Mouse (Mus musculus): ENCODE measurements around the gene Cpsf4l. TPM values are rescaled to one million over a fixed set of nuclear protein-coding genes. Genes with fewer than 3 reads are reported as not detected.

The Cpsf4l gene
- polyA plus RNA-seq, 1 experiment from 2014 or later, result 0.54 TPM

DNA sequence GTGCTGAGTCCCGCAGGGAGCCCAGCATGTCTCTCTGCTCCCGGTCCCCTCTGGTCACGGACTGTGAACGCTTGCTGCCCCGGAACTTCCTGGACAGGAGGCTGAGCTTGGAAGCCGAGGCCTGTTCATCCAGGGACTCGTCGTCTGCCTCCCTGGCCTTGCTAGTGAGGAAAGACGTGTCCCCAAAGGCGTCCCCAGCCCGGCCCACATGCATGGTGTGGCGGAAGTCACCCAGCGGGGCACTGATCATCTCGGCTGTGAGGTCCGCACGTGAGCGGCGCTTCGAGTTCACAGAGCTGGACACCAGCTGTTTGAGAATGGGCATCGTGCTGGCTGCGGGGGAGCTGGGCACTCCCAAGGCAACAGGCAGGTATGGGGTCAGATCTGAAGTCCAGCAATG, 19.4 kb upstream of the Cpsf4l start:
- Histone ChIP-seq H3K9me3 (ENCODE audit: control insufficient read depth, low read length) (no peaks in the 10 kb centered on the region), H3K27ac (no peak overlapping the region), H3K4me3 (replicated peaks; ENCODE audit: low read length) (no peak overlapping the region), H3K4me1 (replicated peaks; ENCODE audit: control insufficient read depth, insufficient read depth, low read length) (peaks cover 42% of the 10 kb centered on the region), H3K4me2 (replicated peaks) (no peak overlapping the region), H3K27me3 (ENCODE audit: control insufficient read depth, insufficient read depth, low read length) (no peaks in the 10 kb centered on the region), H3K36me3 (replicated peaks; ENCODE audit: control insufficient read depth, insufficient read depth) (peaks cover 40% of the 10 kb centered on the region), H3K9ac (no peak overlapping the region)
- DNase-seq (ENCODE audit: low spot score) (no peak), ATAC-seq (ENCODE audit: low FRiP score) (no peak)
- 79% methylated on average over 21 of the region's 21 CpGs for WGBS

DNA sequence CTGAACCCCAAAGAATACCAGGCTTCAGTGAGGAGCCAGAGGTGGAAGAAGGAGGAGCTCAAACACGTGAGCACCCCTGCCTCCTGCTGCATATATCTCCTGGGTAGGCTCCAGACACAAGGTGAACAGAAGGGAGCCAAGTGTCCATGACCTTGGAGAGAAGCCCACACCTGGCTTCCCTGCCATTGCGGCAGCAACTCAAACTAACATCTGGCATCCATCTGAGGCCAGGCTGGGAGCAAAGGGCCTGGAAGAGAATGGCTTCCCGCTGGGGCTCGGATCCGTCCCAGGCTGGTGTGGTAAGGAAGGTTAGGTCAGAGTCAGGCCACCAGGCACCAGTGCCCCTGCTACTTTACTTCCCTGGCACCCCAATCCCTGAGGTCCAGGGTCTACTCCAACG, 18.2 kb upstream of the Cpsf4l start:
- no peaks in the 10 kb centered on the region for H3K9me3 ChIP-seq (ENCODE audit: control insufficient read depth, low read length)
- no peak overlapping the region for H3K9ac ChIP-seq
- ATAC-seq (ENCODE audit: low FRiP score) (no peak), DNase-seq (ENCODE audit: low spot score) (no peak)
- peaks cover 31% of the 10 kb centered on the region for H3K4me1 ChIP-seq (replicated peaks; ENCODE audit: control insufficient read depth, insufficient read depth, low read length)
- no peak overlapping the region for H3K4me2 ChIP-seq (replicated peaks)
- 78% methylated on average over 6 of the region's 6 CpGs for WGBS
- peaks cover 40% of the 10 kb centered on the region for H3K36me3 ChIP-seq (replicated peaks; ENCODE audit: control insufficient read depth, insufficient read depth)
- no peak overlapping the region for H3K27ac ChIP-seq
- H3K27me3 ChIP-seq (ENCODE audit: control insufficient read depth, insufficient read depth, low read length), result no peaks in the 10 kb centered on the region
- no peak overlapping the region for H3K4me3 ChIP-seq (replicated peaks; ENCODE audit: low read length)

DNA sequence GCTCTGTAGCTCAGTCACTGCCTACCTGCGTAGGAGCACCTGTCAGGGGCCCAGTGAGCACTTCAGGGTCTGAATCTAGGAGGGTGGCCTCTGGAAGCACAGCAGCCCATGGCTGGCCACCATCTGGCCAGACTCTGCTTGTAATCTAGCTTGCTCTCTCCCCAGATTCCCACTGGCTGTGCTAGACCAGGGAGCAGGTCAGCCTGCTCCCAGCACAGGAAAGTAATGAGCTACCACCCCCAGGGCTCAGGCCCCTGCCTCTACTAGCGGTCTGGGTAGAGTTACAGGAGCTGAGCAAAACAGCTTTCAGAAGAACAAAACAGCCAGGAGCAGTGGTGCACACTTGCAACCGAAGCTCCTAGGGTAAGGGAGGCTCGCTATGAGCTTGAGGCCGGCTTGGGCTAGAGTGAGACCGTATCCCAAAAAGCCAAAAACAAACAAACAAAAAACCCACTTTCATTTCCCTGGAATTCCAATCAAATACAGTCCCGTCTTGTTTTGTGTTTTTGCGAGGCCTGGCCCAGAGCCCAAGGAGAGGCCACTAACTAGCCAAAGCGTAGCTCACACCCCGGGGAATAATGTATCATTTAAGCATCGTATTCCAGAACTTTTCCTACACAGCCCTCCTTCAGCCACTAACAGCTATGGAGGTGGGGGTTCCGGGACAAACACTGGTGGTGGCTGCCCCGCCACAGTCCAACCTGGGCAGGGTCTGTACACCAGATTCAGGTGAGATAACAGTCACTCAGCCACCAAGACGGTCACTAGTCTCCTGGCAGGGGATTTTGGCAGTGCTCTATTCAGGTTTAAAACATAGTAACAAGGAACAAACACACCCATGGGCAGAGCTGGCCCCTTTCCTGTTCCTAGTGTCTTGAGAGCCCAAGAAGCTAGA, 17.4 kb upstream of the Cpsf4l start:
- Histone ChIP-seq H3K4me1 (replicated peaks; ENCODE audit: control insufficient read depth, insufficient read depth, low read length) (peaks cover 28% of the 10 kb centered on the region), H3K36me3 (replicated peaks; ENCODE audit: control insufficient read depth, insufficient read depth) (peaks cover 40% of the 10 kb centered on the region), H3K27me3 (ENCODE audit: control insufficient read depth, insufficient read depth, low read length) (no peaks in the 10 kb centered on the region), H3K9ac (no peak overlapping the region), H3K4me2 (replicated peaks) (no peak overlapping the region), H3K9me3 (ENCODE audit: control insufficient read depth, low read length) (no peaks in the 10 kb centered on the region), H3K27ac (no peak overlapping the region), H3K4me3 (replicated peaks; ENCODE audit: low read length) (no peak overlapping the region)
- DNase-seq (ENCODE audit: low spot score) (no peak), ATAC-seq (ENCODE audit: low FRiP score) (no peak)
- WGBS, result 87% methylated on average over 14 of the region's 14 CpGs

DNA sequence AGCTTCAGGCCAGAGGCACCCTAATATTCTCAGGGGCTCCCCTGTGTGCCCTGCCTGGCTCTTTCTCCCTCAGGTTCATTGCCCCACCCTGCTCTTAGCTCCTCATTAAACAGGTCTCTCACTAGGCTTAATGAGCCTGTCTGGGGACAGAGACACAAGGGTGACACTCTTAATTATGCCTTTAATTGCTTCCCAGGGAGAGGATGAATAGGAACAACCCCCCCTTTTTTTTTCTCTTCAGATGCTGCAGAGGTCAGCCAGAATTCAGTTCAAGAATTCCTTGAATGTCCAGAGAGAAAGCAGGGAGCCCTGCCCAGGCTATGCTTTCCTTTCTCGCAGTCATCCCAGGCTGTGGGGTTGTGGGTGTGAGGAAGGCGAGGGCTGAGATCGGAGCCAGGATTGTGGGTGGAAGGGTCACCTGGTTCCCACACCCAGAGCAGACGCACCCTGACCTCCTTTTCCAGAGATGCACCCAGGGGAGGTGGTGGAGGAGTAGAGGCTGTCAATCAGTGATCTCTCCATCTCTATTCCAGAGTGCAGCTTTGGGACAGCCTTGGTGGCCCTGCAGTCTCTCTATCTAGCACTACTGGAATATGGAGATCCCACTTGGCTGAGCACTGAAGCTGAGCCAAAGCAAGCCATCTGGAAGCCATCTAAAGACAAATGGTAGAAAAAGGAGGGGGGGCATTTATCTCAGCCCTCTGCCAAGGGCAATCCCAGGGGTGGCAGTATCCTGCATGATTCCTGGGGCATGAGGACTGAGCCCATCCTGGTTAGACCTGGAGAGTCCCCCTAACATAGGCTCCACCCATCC, 15.6 kb upstream of the Cpsf4l start:
- Histone ChIP-seq H3K27me3 (ENCODE audit: control insufficient read depth, insufficient read depth, low read length) (no peaks in the 10 kb centered on the region), H3K4me3 (replicated peaks; ENCODE audit: low read length) (no peak overlapping the region), H3K9ac (no peak overlapping the region), H3K27ac (peak overlapping the region; percentile 46; the same call in 1 of the 2 replicates), H3K36me3 (replicated peaks; ENCODE audit: control insufficient read depth, insufficient read depth) (peaks cover 40% of the 10 kb centered on the region), H3K4me1 (replicated peaks; ENCODE audit: control insufficient read depth, insufficient read depth, low read length) (peaks cover 23% of the 10 kb centered on the region), H3K9me3 (ENCODE audit: control insufficient read depth, low read length) (no peaks in the 10 kb centered on the region), H3K4me2 (replicated peaks) (no peak overlapping the region)
- peak; percentile 49; the same call in 1 of the 2 replicates for ATAC-seq (ENCODE audit: low FRiP score)
- no peak for DNase-seq (ENCODE audit: low spot score)
- WGBS, result 55% methylated on average over 4 of the region's 4 CpGs

DNA sequence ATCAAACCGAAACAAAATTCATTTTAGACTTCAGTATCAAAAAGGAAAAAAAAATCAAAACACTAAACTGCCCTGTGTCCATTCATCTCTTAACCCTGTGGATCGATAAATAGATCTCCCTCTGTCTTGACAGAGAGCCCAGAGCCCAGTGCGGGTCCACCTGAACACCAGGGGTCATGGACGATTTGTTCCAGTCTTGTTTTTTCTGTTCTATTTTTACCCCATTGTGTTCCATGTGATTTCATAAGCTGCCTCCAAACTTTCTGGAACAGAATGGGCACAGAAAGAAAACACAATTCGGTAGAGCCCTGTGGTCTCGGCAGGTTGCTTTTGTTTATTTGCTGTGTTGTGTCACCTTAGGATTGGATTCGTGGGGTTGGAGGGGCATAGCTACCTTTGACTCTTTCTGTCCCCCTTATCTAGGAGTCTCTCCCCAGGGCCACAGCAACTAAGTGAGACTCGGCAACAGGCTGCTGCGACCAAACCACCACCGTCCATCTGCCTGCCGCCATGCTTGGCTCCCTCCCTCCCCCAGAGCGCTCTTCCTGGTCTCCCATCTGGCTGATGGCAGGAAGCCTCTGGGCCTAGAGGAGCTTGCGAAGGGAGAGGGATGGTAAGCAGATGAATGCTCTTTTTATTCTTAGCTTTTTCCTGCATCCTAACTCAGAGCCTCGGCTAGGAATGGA, 12.7 kb upstream of the Cpsf4l start:
- Histone ChIP-seq H3K27me3 (ENCODE audit: control insufficient read depth, insufficient read depth, low read length) (no peaks in the 10 kb centered on the region), H3K9ac (no peak overlapping the region), H3K36me3 (replicated peaks; ENCODE audit: control insufficient read depth, insufficient read depth) (peaks cover 20% of the 10 kb centered on the region), H3K4me2 (replicated peaks) (no peak overlapping the region), H3K4me1 (replicated peaks; ENCODE audit: control insufficient read depth, insufficient read depth, low read length) (peaks cover 21% of the 10 kb centered on the region), H3K27ac (no peak overlapping the region), H3K4me3 (replicated peaks; ENCODE audit: low read length) (no peak overlapping the region), H3K9me3 (ENCODE audit: control insufficient read depth, low read length) (no peaks in the 10 kb centered on the region)
- ATAC-seq (ENCODE audit: low FRiP score), result no peak
- no peak for DNase-seq (ENCODE audit: low spot score)
- WGBS, result 64% methylated on average over 14 of the region's 14 CpGs

DNA sequence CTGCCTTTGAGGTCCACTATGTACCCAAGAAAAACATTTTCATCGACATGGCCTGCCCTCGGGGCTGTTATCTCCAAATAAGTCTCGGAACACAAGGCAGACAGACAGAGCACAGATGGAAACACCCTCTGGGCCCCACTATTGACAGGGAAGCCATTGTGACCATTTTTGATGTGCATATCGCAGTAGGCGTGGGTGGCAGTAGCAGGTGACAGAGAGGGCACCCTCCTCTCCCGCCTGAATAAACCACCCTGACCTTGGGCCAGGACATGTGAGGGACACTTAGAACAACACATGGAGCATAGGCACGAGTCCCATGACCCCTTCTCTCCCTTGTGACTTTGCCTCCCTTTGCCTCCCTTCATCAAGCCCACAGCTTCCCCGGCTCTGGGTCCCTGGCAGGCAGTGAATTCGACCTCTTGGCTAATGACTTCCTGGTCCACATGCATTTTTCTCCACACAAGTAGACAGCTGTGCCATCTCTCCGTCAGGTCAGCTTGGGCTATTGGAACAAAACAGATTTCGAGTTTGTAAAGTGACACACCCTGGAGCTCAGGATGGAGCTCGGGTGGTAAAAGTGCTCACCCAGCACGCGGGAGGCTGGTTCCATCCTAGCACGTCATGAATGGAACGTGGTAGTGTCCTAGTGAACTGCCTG, 8.1 kb upstream of the Cpsf4l start:
- Histone ChIP-seq H3K27me3 (ENCODE audit: control insufficient read depth, insufficient read depth, low read length) (no peaks in the 10 kb centered on the region), H3K36me3 (replicated peaks; ENCODE audit: control insufficient read depth, insufficient read depth) (no peaks in the 10 kb centered on the region), H3K9me3 (ENCODE audit: control insufficient read depth, low read length) (no peaks in the 10 kb centered on the region), H3K4me2 (replicated peaks) (no peak overlapping the region), H3K4me3 (replicated peaks; ENCODE audit: low read length) (no peak overlapping the region), H3K4me1 (replicated peaks; ENCODE audit: control insufficient read depth, insufficient read depth, low read length) (no peaks in the 10 kb centered on the region), H3K27ac (no peak overlapping the region), H3K9ac (no peak overlapping the region)
- 57% methylated on average over 16 of the region's 16 CpGs for WGBS
- DNase-seq (ENCODE audit: low spot score) (no peak), ATAC-seq (ENCODE audit: low FRiP score) (no peak)

DNA sequence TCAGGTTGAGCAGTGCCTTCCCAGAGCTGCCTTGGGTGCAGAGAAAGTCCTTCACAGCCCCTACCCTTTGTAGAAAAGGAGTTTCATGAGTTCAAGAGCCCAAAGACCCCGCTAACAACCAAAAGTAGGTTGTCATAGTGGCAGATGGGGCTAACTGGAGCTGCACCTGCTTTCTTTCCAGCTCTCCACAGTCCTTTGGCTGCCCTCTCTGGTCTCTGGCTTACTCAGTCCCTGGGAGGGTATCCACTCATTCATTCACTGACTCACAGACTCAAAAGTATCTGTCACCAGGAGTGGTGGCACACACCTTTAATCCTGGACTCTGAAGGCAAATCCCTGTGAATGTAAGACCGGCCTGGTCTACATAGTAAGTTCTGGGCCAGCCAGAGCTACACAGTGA, 6.3 kb upstream of the Cpsf4l start:
- no peak for ATAC-seq (ENCODE audit: low FRiP score)
- DNase-seq (ENCODE audit: low spot score), result no peak

DNA sequence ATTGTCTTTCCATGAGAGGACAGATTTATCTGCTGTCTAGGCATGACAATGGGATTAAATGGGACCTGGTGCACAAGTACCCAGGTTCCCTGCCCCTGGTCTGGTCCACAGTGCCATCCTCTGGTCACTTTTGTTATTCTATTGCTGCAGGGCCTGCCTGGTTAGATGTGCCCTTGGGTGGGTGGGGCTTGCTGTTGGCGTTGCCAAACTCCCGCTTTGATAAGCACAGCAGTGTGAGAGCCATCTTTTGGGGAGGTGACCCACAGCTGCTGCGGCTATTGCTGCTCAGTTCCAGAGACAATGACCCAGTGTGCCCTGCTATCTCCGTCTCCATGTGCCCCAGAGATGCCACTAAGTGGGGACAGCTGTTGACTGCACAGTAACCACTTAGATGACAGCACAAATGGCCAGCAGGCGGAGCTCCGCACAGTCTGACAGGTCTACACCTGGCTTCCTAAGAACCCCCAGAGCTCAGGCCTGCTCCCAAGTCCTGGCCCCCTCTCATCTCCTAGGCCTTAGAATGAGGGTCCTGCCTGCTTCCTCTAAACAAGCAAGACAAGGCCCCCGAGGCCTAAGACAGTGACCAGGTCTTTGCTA, 5.4 kb upstream of the Cpsf4l start:
- no peak overlapping the region for H3K4me2 ChIP-seq (replicated peaks)
- DNase-seq (ENCODE audit: low spot score), result no peak
- H3K9me3 ChIP-seq (ENCODE audit: control insufficient read depth, low read length), result no peaks in the 10 kb centered on the region
- no peak overlapping the region for H3K4me3 ChIP-seq (replicated peaks; ENCODE audit: low read length)
- no peaks in the 10 kb centered on the region for H3K27me3 ChIP-seq (ENCODE audit: control insufficient read depth, insufficient read depth, low read length)
- ATAC-seq (ENCODE audit: low FRiP score), result no peak
- H3K4me1 ChIP-seq (replicated peaks; ENCODE audit: control insufficient read depth, insufficient read depth, low read length), result peaks cover 7% of the 10 kb centered on the region
- WGBS, result 70% methylated on average over 7 of the region's 7 CpGs
- H3K27ac ChIP-seq, result no peak overlapping the region
- no peaks in the 10 kb centered on the region for H3K36me3 ChIP-seq (replicated peaks; ENCODE audit: control insufficient read depth, insufficient read depth)
- H3K9ac ChIP-seq, result no peak overlapping the region

More for the DNA sequence above, 6.3 kb upstream of the Cpsf4l start:
- Histone ChIP-seq H3K4me3 (replicated peaks; ENCODE audit: low read length) (no peak overlapping the region), H3K27ac (no peak overlapping the region), H3K9me3 (ENCODE audit: control insufficient read depth, low read length) (no peaks in the 10 kb centered on the region), H3K9ac (no peak overlapping the region), H3K4me2 (replicated peaks) (no peak overlapping the region), H3K4me1 (replicated peaks; ENCODE audit: control insufficient read depth, insufficient read depth, low read length) (no peaks in the 10 kb centered on the region), H3K36me3 (replicated peaks; ENCODE audit: control insufficient read depth, insufficient read depth) (no peaks in the 10 kb centered on the region), H3K27me3 (ENCODE audit: control insufficient read depth, insufficient read depth, low read length) (no peaks in the 10 kb centered on the region)
- WGBS, result 89% methylated on average over 2 of the region's 2 CpGs

Measured in hindbrain, embryonic 14.5 days (tissue).